Mouse (Mus musculus) megakaryocyte-erythroid progenitor cell, adult 5-6 weeks (primary cell): ENCODE data around the gene Tor2a. TPM values are rescaled to one million over a fixed set of nuclear protein-coding genes. Genes with fewer than 3 reads are reported as not detected.

Source experiments
- ATAC-seq: replicated peaks from 2 replicates; pipeline ENCODE4 v1.8.0; 2016; ENCODE audit warnings: mild to moderate bottlenecking, inconsistent platforms; ENCODE audit not compliant: severe bottlenecking, poor library complexity, low FRiP score, low TSS enrichment
- total RNA-seq, 2 experiments: library from RNA; stranded (forward) in 1 of 2; stranded (reverse) in 1 of 2; fragments of 200-1000, 215-1000 nt in 1 of 2; fragments of >200 nt in 1 of 2; fragmentation: Nextera tagmentation in 1 of 2; gene quantifications; 2 replicates each; pipeline ENCODE4 v1.2.3; 2014 to 2017

Tor2a gene
- total RNA-seq, 2 experiments from 2014 or later = 17.1 to 30.9 TPM

DNA sequence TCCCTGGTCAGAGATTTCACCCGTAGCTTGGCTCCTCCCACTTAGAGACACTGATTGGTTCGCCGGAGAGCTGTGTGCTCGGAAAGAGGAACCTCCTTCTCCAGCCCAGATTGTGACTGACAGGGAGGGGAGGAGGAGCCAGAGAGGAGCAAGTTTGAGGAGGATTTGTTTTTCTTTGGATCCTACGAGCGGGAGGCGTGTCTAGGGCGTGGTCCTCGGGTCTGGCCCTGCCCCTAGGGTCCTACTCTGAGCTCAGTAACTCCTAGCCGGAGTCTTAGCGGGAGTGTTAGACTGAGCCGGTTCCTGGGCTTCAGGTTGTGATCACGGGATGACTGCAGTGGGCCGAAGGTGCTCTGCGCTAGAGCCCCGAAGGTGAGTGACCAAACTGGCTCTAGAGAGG is 29.6 kb upstream of the Tor2a start:
- ATAC-seq = peak; percentile 99

GRCm38 (mm10) chr2:32728463-32728862 is 28.6 kb upstream of the Tor2a start:
- no peak for ATAC-seq

GRCm38 (mm10) chr2:32729547-32729946 is 27.5 kb upstream of the Tor2a start:
- ATAC-seq = no peak

DNA sequence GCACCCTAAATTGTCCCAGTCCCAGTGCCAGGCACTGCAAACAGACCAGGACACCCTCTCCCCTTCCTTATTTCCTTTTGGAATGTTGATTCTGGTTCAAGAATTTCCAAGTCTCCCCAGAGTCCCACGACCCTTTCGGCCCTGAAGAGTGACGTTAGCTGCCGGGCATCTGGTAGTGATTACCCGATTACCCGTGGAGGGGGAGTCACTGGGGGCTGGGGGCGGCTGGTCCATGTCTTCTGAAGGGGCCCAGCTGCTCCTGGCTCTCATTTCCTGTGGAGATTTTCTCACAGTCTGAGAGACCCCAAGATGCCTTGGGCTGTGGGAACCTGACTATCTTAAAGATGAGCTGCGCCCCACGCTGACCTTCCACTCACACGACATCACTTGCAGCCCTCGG is 26.2 kb upstream of the Tor2a start:
- no peak for ATAC-seq

GRCm38 (mm10) chr2:32731911-32732310 is 25.1 kb upstream of the Tor2a start:
- ATAC-seq = no peak

- ATAC-seq = no peak
Measured at GRCm38 (mm10) chr2:32732695-32733094, 24.3 kb upstream of the Tor2a start.

DNA sequence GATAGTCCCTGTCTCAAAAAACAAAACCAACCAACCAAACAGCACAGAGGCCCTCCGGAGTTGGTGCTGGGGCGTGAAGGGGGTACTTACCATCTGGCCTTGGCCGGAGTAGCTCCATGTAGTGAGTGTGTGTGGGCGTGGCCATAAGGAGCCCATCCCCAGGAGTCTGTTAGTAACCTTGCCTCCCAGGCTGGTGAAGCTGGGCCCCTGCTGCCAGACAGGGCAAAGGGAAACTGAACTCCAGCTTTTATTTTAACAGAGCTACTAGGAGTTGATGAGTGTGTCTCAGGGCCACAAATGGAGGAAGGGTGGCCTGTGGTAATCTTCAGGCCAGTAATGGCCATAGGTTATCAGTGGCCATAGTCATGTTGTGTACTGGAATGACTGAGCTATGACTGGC is 22.6 kb upstream of the Tor2a start:
- ATAC-seq = no peak

- no peak for ATAC-seq
Measured at GRCm38 (mm10) chr2:32734933-32735332, 22.1 kb upstream of the Tor2a start.

DNA sequence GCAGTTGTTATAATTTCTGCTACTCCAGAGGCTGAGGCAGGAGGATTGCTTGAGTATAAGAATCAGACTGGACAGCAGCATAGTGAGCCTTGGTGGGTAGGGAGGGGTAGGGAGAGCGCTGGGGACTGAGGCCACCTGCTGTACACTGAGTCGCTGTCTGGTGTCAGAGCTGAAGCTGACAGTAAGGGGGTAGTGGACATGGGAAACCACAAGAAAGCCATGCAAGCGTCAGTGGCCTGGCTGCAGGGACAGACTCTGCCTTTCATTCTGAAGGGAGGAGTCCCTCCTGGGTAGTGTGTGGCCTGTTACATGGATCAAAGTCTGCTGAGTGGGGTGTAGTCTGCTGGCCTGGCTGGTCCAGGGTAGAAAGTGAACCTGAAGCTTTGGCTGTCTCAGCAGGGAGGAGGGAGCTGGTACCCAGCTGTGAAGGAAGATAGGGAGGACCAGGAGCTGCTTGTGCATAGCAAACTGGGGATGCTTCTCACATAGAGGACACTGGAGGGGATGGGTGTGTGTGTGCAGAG is 20.7 kb upstream of the Tor2a start:
- no peak for ATAC-seq

DNA sequence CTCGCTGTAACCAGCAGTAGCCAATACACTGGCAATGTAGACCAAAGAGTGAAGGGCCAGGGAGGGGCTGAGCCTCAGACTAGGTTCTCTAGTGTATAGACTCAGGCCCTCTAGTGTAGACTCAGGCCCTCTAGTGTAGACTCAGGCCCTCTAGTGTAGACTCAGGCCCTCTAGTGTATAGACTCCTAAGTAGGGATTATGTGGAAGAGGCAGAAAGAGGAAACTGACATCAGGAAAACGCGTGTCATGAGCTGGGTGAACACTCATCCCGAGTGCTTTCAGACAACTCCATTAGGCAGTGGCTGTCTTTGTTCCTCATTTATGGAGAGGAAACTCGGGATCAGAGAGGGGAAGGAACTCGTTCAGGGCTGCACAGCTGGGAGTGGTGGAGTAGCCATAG is 20.0 kb upstream of the Tor2a start:
- no peak for ATAC-seq

DNA sequence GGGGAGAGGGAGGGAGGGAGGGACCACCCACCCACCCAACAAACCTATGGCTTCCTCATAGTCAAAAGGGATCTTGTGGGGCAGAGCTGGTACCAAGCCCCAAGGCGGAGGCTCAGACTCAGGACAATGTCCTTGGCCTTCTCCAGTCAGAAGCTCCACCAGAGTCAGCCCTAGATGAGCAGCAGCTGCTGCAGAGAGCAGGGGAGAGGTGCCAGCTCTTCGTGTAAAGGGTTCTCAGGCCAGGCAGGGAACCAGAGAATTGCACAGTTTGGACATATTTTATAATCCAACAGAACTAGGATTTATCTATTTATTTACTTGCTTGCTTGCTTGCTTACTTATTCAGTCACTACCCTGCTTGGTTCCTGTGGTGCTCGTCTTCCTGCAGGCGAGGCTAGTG is 17.7 kb upstream of the Tor2a start:
- ATAC-seq = no peak

GRCm38 (mm10) chr2:32740916-32741272 is 16.1 kb upstream of the Tor2a start, which contains the start of gene 6330409D20Rik:
TSS of gene 6330409D20Rik (minus strand) at chr2:32741016.
- ATAC-seq = no peak

DNA sequence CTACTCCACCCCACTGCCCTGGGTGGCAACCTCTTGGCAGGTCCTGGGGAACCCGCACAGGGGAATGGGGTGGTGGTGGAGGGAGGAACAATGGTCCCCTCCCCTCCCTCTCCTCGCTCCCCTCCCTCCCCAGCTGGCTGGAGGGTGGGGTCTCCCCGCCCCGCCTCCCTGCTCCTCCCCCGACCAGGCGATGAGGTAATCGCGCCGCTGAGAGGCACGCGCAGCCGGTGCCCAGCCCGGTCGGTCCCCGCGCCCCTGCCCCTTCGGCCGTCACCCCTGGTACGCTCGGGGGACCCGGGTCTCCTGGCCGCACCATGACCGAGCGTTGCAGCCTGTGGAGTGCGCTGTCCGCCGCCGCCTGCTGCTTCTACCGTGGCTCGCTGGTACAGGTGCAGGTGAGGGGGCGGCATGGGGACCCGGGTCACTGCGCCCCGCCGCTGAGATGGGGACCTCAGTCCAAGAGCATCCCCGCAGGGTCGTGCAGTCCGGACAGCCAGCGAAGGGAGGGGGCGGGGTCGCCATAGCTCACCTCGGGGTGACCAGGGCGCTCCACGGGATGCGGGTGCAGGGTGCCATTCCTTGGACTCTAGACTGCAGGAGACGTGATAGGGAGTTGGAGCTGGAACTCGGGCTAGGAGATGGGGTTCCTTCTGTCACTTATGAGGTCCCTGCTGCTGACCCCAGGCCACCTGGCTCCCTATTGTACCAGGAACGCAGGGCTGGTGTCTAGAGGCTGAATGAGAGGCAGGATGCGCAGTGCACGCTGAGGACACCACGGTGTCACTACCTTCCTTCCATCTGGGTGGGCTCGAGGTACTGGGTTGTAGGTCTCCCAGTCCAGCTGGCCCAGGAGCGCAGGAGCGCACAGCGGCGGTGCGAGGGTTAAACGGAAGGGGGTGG is 15.5 kb upstream of the Tor2a start:
- no peak for ATAC-seq

GRCm38 (mm10) chr2:32742173-32742531 is 14.9 kb upstream of the Tor2a start:
- no peak for ATAC-seq

- ATAC-seq = no peak
Measured at GRCm38 (mm10) chr2:32744272-32744982, 12.6 kb upstream of the Tor2a start.

- ATAC-seq = no peak
Measured at GRCm38 (mm10) chr2:32749082-32749481, 8.0 kb upstream of the Tor2a start.

GRCm38 (mm10) chr2:32750199-32750598 is 6.8 kb upstream of the Tor2a start:
- no peak for ATAC-seq

GRCm38 (mm10) chr2:32750887-32751664 is 6.0 kb upstream of the Tor2a start:
- ATAC-seq = no peak

DNA sequence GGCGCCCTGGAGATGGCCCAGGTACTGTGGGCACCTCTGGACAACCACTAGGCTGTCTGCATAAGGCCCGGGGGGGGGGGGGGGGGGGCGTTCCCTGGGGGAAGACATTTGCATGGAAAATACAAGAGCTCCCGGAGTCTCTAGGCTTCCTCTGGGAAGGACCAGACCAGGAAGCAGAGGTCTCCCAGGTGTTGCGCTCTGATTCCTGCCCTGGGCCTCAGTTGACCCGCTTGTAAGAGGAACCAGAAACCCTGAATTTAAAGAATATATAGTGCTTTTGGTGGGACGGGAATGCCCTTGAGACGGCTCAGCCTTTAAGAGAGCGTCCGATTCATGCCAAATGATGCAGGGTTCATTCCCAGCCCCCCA is 5.4 kb upstream of the Tor2a start:
- no peak for ATAC-seq

DNA sequence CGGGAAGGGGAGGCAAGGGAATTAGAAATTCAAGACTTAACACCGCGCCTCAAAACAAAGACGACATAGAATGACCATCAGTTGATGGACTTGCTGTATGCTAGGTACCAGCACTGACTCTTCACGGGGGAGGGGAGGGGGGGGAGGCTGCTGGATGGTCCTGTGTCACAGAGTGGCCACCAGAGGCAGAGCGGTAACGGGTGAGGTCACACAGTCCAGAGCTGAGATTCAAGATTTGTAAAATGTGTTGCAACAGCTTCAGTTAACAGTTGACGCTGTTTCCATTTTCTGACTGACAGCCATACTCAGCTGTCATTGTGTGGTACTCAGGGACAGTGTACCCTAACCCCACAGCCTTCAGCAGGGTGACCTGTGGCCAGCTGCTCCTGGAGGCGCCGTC is 4.9 kb upstream of the Tor2a start:
- no peak for ATAC-seq
